Mouse (Mus musculus) right cerebral cortex, adult 18-20 months (tissue): Measurements from ENCODE around the gene Nup93.

Experiments
- DNase-seq: peaks from one replicate; pipeline ENCODE4 v3.0.0; 2022; ENCODE audit warnings: mixed read lengths

Gene Nup93

GRCm38 (mm10) chr8:94187290-94188002, 26.9 kb upstream of the Nup93 start:
- DNase-seq: no peak

DNA sequence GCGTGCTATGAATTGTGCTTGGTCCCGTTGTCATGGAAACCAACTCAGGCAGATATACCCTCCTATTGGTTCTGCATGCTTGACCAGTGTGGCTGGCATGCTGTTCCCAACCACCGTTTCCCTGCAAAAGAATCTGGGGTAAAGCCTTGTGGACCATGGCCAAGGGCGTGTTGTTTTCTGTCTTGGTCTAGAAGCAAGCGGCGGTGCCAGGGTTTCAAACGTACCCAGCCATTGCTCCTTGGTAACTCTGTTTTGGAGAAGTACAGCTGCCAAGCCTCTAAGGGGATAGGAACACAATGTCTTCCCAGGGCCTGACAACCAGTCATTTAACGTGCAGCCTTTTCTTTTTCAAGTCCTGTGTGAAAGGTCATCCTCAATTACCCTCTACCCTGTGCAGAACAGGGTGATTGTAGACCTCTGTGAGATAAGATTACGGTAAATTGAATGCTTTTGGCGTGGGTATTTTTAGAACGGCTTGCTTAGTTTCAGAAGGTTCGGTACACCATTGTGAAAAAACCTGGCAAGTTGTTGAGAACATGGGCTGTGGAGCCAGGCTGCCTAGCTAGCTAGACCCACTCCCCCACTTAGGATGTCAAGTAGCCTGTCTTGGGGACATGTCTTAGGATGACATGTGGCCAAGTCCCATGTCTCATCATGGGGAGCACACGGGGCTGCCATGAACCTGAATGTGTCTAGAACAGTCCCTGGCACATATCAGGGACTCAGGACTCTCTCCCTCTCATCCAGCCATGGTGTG, 24.9 kb upstream of the Nup93 start:
- DNase-seq: peak; percentile 69

GRCm38 (mm10) chr8:94191101-94191691, 23.2 kb upstream of the Nup93 start:
- DNase-seq: no peak

DNA sequence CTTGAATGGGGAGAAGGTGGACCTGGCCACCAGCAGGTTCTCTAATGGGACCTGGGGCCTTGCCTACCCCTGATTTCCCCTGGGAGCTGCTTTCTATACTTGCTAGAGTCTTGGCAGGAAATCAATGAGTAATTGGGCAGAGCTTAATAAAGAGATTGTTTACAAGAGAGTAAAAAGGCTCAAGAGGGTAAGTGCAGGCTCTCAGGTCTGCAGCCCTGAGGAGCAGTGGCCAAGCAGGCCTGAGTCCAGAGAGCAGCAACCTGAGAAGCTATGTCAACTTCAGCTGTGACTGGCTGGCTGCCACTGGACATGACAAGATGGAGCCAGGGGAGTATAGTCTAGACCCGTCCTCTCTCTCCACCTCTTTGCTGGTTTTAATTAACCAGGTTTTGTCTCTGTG, 21.4 kb upstream of the Nup93 start:
- no peak for DNase-seq

DNA sequence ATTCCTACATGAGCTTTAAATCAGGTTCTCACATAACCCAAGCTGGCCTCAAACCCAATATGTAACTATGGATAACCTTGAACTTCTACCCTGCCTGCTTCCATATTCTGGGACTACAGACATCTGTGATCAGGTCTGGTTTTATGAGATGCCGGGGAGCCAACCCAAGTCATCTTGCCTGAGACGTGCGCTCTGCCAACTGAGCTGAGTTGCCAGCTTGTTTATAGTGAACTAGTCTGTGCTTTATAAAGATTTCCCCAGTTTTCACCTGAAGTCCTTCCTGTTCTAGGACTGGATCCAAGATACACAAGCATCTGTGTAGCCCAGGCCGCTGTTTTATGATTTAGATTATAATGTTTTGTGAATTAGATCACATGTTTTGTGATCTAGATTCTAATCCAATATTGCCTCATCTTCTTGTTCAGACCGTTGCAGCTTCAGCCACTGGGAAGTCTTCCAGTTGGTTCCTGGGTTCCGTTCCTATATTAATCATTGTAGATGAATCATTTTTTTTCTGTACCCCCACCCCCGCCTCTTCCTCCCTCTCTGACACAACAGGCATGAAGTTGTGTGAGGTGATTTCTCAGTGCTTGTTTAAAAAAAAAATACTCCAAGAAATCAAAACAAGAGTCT, 19.7 kb upstream of the Nup93 start:
- no peak for DNase-seq

DNA sequence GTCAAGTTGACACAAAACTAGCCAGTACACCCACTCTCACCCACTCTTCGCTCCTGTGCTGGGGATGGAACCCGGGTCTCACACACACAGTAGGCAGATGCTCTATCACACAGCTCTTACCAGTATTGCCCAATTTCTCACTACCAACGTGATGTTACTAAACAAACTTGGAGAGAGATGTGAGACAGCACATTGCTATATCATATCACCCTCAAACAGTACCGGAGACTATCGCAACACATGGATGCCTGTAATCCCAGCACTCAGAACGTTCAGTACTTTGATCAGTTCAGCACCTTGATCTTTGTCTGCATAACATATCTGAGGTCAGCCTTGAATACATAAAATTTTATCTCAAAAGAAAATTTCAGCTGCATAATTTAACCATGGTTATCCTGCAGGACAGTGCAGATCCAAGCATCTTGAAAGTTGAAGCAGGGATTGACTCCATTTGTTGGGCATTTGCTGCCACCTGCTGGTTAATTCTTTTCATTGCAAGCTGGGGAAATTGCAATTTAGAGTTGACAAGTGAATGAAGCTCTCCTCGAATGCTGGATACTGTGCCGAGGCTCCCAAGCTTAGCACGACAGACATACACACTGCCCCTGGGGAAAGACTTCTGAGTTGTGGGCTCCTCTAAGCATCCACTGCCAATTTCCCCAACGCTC, 15.0 kb upstream of the Nup93 start:
- DNase-seq: no peak

DNA sequence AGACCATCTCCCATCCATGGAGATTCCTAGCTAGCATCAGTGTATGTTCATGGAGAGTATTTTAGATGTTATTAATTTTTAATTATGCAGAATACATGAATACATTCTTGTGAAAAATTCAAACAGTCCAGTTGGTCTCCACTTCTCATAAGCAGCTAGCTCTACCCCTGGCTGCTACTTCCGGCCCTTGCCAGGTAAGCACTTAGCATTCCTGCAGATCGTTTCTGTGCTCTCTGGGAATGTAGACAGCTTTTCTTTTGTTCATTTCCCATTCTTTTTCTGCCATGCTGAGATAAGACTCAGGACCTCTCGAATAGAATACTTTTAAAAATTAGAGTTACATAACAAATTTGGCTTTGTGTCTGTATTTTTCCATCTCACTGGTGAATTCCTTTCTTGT, 10.3 kb upstream of the Nup93 start:
- DNase-seq: no peak

GRCm38 (mm10) chr8:94205736-94206135, 8.6 kb upstream of the Nup93 start:
- peak; percentile 42 for DNase-seq

DNA sequence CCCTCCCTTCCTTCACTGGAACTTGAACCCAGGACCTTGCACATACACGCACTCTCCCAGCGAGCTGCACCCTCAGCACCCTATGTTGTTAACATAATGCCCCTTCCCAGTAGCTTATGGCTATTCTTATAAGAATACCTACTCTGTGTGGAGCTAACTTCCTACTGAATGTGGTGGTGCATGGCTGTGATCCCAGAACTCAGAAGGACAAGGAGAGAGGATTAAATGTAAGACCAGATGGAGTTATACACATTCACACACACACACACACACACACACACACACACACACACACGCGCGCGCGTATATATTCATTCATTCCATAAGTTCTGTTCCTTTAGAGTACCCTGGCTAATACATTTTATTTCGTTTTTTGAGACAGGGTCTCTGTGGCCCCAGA, 8.1 kb upstream of the Nup93 start:
- DNase-seq: no peak

DNA sequence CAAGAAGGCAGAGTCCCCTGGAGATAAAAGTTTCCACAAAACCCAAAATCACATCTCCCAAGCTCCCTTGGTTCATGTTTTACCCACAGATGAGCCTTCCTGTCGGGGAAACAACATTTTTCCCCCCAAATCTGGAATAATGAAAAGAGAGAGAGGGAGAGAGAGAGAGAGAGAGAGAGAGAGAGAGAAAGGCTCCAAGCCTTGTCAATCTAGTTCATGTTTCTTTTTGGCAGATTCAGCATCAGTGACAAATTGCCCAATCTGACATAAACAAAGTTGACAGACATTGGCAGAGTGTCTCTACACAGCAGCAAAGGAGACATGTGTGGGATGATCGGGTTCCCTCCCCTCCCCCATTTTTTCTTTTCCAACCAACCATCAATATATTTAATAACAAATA, 6.9 kb upstream of the Nup93 start:
- DNase-seq: no peak

- peak; percentile 82 for DNase-seq
Measured at GRCm38 (mm10) chr8:94209639-94210038, 4.7 kb upstream of the Nup93 start.

GRCm38 (mm10) chr8:94210225-94210624, 4.1 kb upstream of the Nup93 start:
- DNase-seq: peak; percentile 61

DNA sequence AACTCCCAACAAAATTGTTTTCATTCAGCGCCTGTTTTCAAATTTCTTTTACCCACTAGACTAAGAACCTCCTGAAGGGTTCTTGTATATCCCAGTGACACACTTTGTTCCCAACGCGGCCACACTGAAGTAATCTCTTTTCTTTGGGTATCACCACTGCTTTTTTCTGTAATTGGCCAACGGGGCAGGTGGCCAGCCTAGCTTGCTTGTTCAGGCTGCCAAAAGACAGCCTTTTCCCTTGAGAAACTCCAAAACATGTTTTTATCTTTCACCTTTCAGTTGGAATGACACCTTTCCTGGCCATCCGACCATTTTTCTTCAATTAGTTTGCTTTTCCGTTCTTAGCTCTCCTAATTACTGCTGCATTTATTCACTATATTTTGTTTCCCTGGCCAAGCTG, 545 bp upstream of the Nup93 start:
- DNase-seq: peak; percentile 18

DNA sequence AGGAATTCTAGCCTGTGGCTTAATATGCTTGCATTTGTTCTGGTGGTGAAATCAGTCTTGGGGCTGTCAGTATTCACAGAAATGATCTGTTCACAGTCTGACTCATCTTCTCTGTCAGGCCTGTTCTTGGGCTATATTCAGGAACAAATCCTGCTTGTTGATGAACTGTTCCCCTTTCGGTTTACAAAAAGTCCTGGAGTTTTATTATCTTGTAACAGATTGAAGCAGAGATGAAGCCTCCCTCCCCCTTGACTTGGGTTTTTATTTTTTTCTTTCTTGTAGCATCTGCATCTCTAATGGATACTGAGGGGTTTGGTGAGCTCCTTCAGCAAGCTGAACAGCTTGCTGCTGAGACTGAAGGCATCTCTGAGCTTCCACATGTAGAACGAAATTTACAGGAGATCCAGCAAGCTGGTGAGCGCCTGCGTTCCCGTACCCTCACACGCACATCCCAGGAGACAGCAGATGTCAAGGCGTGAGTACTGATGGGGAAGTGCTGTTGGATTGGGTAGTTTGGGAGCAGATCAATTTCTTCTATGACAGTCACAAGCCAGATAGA, 13.1 kb downstream of the Nup93 start:
- peak; percentile 52 for DNase-seq

- no peak for DNase-seq
Measured at GRCm38 (mm10) chr8:94240240-94240751, 25.9 kb downstream of the Nup93 start.

DNA sequence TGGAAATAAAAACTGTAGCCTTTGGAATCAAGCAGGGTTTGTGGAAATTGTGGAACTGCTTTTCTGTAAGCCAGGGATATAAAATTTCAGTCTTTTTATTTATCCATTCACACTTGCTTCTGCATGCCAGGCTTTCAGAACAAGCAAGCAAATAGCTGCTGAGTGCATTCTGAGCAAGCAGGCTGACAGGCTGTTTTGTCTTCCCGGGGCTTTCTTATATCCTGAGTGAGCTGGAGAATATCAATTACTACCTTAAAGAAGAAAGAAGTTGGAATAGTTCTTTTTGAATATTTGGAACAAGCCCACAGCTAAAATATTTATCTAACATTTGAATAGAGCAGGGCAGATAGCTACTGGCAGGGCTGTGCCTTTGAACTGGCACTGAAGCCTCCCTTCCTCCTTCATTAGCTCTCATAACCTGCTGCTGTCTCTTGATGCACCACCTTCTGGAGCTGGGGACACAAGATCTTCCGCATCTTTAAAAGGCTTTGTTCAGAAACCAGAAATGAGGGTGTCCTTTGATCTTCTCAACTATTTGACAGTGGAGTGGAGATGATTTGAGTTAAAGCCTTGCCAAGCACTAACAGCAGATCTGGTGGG, 35.6 kb downstream of the Nup93 start:
- DNase-seq: no peak

- DNase-seq: no peak
Measured at GRCm38 (mm10) chr8:94258881-94259280, 44.5 kb downstream of the Nup93 start.

DNA sequence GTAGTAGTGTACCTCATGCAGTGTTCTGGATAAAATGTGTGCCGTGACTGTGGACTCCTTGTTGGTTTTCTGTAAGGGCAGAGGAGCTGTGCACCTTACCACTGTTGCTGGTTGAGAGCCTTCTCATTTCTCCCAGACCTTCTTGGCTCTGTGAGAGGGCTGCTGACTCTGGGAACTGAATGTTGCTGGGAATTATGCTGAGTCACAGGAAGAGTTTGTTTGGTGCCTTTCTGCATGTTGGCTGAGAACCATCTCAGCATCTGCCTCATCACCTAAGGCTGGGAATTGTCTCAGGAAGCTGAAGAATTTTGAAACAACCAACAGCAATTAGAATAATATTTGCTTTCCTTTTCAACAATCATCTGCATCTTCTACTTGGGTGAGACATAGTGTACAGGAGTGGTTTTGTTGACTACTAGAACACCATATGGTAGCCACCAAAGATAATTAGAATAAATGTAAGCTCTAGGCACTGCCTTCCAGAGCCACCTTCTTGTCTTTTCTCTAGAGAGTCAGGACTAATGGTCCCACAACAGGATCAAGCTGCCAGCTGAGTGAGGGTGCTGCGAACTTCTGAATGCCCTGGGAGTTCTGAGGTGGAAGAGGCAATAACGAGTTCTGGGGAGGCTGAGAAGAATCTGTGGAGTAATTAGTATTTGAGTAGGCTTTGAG, 48.4 kb downstream of the Nup93 start:
- DNase-seq: peak; percentile 60

DNA sequence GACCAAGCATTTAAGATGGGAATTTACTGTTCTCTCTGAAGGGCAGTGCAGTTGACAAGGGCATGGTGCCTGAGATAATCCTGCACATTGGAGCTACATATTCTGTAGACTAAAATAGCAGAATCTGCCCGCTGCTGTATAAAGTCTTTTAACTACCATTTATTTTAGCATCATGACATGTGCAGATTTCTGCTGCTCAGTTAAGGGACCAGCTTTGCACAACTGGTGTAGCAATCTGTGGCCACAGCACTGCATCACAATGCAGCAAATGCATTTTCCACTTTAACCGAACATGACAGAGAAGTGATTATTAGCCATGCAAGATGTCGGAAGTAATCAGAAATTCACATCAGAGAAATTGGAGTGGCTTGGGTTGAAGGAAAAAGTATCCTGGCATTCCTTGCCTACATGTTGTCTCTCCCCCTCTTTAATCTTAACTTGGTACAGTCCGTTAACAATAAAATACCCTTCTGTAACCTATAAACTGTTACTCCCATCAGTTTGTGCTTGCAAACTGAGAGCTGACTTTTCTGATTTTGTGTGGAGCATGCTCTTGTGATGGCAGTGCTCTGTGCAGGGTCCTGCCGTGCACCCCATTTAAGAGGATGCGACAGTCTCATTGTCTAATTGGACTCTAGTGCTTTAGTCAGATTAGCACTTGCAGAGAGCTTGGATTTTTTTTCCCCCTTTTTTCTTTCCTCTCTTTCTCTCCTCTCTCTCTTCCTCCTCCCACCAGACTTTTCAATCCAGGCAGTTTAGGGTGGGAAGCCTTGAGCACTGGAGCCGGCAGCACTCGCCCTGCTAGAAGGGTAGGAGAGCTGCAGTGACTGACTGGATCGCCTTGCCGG, 52.2 kb downstream of the Nup93 start:
- DNase-seq: peak; percentile 67

DNA sequence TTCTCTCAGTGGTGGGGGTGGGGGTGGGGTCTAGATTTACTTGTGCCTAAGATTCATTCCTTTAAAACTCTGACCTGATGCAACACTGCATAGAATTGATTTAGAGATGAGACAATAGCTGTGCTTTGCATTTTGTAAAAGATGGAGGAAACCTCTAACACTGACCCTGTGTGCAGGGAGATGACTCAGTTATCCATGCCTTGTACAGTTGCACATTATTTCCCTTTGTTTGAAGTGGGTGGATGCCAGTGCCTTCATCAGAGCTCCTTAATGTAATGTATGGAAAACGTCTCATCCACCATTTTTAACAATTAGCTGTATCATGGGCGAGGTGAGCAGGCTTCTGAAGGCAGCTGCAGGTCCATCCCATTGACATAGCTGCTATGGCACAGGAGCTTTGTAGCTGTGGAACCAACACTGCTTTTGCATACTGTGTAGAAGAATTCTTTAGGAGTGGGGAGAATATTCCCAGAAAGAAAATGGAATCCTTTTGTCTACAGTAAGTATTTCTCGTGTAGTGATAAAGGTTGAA, 54.1 kb downstream of the Nup93 start:
- DNase-seq: no peak
